Mouse (Mus musculus): ENCODE results near the gene Pitx3. TPM values are rescaled to one million over a fixed set of nuclear protein-coding genes. Genes with fewer than 3 reads are reported as not detected.

The Pitx3 gene
- polyA plus RNA-seq, 1 experiment, result not detected

- Histone ChIP-seq H3K9me3 (replicated peaks; ENCODE audit: control insufficient read depth, insufficient read depth, low read length, poor library complexity, severe bottlenecking) (no peaks in the 10 kb centered on the region), H3K4me3 (ENCODE audit: low read depth, low read length) (no peak overlapping the region), H3K36me3 (ENCODE audit: control insufficient read depth, insufficient read depth, low read length, poor library complexity, severe bottlenecking) (peaks cover 37% of the 10 kb centered on the region), H3K9ac (ENCODE audit: low read depth, poor library complexity, severe bottlenecking) (no peak overlapping the region), H3K27ac (ENCODE audit: insufficient read depth, low read length) (no peak overlapping the region), H3K27me3 (ENCODE audit: control insufficient read depth, insufficient read depth, low read length, poor library complexity, severe bottlenecking) (no peaks in the 10 kb centered on the region), H3K4me1 (ENCODE audit: control insufficient read depth, insufficient read depth, low read length) (no peaks in the 10 kb centered on the region)
- TF ChIP-seq POLR2A (IDR thresholded peaks at IDR 0.05; ENCODE audit: insufficient read depth, low read length) (no peak), EP300 (IDR thresholded peaks at IDR 0.05; ENCODE audit: insufficient read depth, low read depth, low read length) (no peak), CTCF (IDR thresholded peaks at IDR 0.05; ENCODE audit: low read depth, low read length) (no peak)
These were observed 61.8 kb downstream of the Pitx3 start for GRCm38 (mm10) chr19:46086337-46086736.

Other genes with a start within 250 kb of the Pitx3 start
- gene Armh3, start 149.8 kb downstream of the Pitx3 start, polyA plus RNA-seq (2011; ENCODE audit: insufficient read depth, insufficient read length, low read depth, missing spikeins), result 17.1 and 18.6 TPM in 2 replicates
- gene Hps6, start 144.8 kb downstream of the Pitx3 start, polyA plus RNA-seq (2011; ENCODE audit: insufficient read depth, insufficient read length, low read depth, missing spikeins), result 3.1 and 3.3 TPM in 2 replicates
- 114 and 141 TPM in 2 replicates for gene Pprc1, start 103.4 kb downstream of the Pitx3 start, polyA plus RNA-seq (2011; ENCODE audit: insufficient read depth, insufficient read length, low read depth, missing spikeins)
- gene Ldb1, start 103.1 kb downstream of the Pitx3 start, polyA plus RNA-seq (2011; ENCODE audit: insufficient read depth, insufficient read length, low read depth, missing spikeins), result 146 and 155 TPM in 2 replicates
- 157 and 164 TPM in 2 replicates for gene Nolc1, start 72.5 kb downstream of the Pitx3 start, polyA plus RNA-seq (2011; ENCODE audit: insufficient read depth, insufficient read length, low read depth, missing spikeins)
- not detected in 2 replicates for gene Elovl3, start 16.4 kb downstream of the Pitx3 start, polyA plus RNA-seq (2011; ENCODE audit: insufficient read depth, insufficient read length, low read depth, missing spikeins)
- 51.5 and 58.5 TPM in 2 replicates for gene Gbf1, start 4.2 kb upstream of the Pitx3 start, polyA plus RNA-seq (2011; ENCODE audit: insufficient read depth, insufficient read length, low read depth, missing spikeins)
- 17.7 and 20.4 TPM in 2 replicates for gene Nfkb2, start 156.0 kb upstream of the Pitx3 start, polyA plus RNA-seq (2011; ENCODE audit: insufficient read depth, insufficient read length, low read depth, missing spikeins)
- gene Psd, start 178.8 kb upstream of the Pitx3 start, polyA plus RNA-seq (2011; ENCODE audit: insufficient read depth, insufficient read length, low read depth, missing spikeins), result 1.4 and 2.0 TPM in 2 replicates
- gene Fbxl15, start 179.9 kb upstream of the Pitx3 start, polyA plus RNA-seq (2011; ENCODE audit: insufficient read depth, insufficient read length, low read depth, missing spikeins), result 1.1 TPM in 2 replicates
- 65.5 and 78.3 TPM in 2 replicates for gene Cuedc2, start 190.4 kb upstream of the Pitx3 start, polyA plus RNA-seq (2011; ENCODE audit: insufficient read depth, insufficient read length, low read depth, missing spikeins)
- 47.5 and 51.2 TPM in 2 replicates for gene Mfsd13a, start 192.8 kb upstream of the Pitx3 start, polyA plus RNA-seq (2011; ENCODE audit: insufficient read depth, insufficient read length, low read depth, missing spikeins)
- gene 2310034G01Rik, start 202.0 kb upstream of the Pitx3 start, polyA plus RNA-seq (2011; ENCODE audit: insufficient read depth, insufficient read length, low read depth, missing spikeins), result 0.43 TPM in 1 of 2 replicates, not detected in the other
- 75.3 and 92.8 TPM in 2 replicates for gene Actr1a, start 247.4 kb upstream of the Pitx3 start, polyA plus RNA-seq (2011; ENCODE audit: insufficient read depth, insufficient read length, low read depth, missing spikeins)
- 16.0 and 16.7 TPM in 2 replicates for gene Sufu, start 248.6 kb upstream of the Pitx3 start, polyA plus RNA-seq (2011; ENCODE audit: insufficient read depth, insufficient read length, low read depth, missing spikeins)

Measured in ES-Bruce4 (cell line).